Mouse (Mus musculus): ENCODE results near the gene Kti12.

DNA sequence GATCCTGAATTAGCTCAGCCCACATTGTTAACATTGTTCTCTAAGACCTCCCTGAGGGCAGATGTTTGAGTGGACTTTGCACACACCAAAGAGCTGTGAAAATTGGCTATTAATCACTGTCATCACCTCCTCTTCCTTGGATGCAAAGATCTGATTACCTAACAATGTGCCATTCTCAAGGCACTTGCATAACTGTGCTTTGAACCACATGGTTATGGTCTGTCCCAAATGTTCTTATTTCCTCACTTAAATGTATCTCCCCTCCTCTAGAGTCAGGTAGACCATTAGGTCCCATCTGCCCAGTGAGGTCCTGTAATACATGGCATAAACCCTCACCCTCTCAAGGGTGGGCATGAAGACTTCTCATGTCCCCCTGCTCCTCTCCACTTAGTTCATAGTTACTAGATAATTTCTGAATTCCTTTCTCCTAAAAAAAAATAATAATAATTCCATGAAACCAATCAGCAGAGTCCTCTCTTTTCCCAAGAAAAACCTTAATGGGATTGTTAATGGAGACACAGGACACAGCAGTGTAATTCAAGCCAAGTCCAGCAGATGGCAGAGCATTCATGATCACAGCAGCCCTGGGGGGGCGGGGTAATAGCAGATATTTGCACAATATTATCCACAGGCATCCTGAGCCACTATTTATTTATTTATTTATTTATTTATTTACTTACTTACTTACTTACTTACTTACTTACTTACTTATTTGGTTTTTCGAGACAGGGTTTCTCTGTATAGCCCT is 49.3 kb upstream of the Kti12 start:
- no peak for TF ChIP-seq POLR2A (IDR thresholded peaks at IDR 0.05; ENCODE audit: low read depth, low read length)
- peak; percentile 48; the same call in 1 of the 2 replicates for TF ChIP-seq CTCF (IDR thresholded peaks at IDR 0.05; ENCODE audit: borderline replicate concordance, insufficient read depth, low read length)

Measured in embryonic fibroblast, embryonic 13.5 days (primary cell).